Mouse (Mus musculus) lung, embryonic 14.5 days (tissue): Measurements from ENCODE around the gene Olfr625-ps1. TPM values are rescaled to one million over a fixed set of nuclear protein-coding genes. Genes with fewer than 3 reads are reported as not detected.
"Not testable (repeated sequence)": the region's sequence is repeated elsewhere in the genome, so short reads cannot be mapped to it uniquely, and the experiment has no call there.

Experiments used
- ATAC-seq: fragments of 200-750 bp; cut with Nextera tagmentation; 2 replicates; pipeline ENCODE4 v1.8.0; 2017; ENCODE audit warnings: mild to moderate bottlenecking, moderate TSS enrichment, moderate library complexity; ENCODE audit not compliant: insufficient read depth
- DNase-seq: peaks from one replicate; pipeline ENCODE4 v3.0.0-alpha.2; 2015
- H3K27ac ChIP-seq: fragments of 300-500 bp; sonication (generic); 2 replicates; pipeline ENCODE4 v1.5.1; 2014; ENCODE audit warnings: low read depth, mild to moderate bottlenecking, moderate library complexity
- H3K27me3 ChIP-seq: fragments of 300-500 bp; sonication (generic); 2 replicates; pipeline ENCODE4 v1.6.1; 2014; ENCODE audit warnings: low read length, control low read depth; ENCODE audit not compliant: insufficient read depth
- H3K36me3 ChIP-seq: fragments of 300-500 bp; sonication (generic); 2 replicates; pipeline ENCODE4 v1.6.1; 2014; ENCODE audit warnings: control low read depth; ENCODE audit not compliant: insufficient read depth
- H3K4me1 ChIP-seq: fragments of 300-500 bp; sonication (generic); 2 replicates; pipeline ENCODE4 v1.6.1; 2014; ENCODE audit warnings: antibody characterized with exemption, control low read depth; ENCODE audit not compliant: insufficient read depth
- H3K4me2 ChIP-seq: fragments of 300-500 bp; sonication (generic); 2 replicates; pipeline ENCODE4 v1.6.1; 2014; ENCODE audit warnings: mild to moderate bottlenecking
- H3K4me3 ChIP-seq: fragments of 300-500 bp; sonication (generic); 2 replicates; pipeline ENCODE4 v1.5.1; 2014; ENCODE audit warnings: low read depth, low read length
- H3K9ac ChIP-seq: fragments of 300-500 bp; sonication (generic); 2 replicates; pipeline ENCODE4 v1.6.1; 2014
- H3K9me3 ChIP-seq: fragments of 300-500 bp; sonication (generic); 2 replicates; pipeline ENCODE4 v1.6.1; 2016; ENCODE audit warnings: low read depth, low read length, control low read depth
- CTCF ChIP-seq: IDR thresholded peaks from 2 replicates; pipeline ENCODE4 v1.5.1; 2016; ENCODE audit warnings: antibody characterized with exemption, low read depth
- WGBS: fragments of 180-500 bp; shearing (Covaris S2); extraction: QIAGEN DNeasy Blood & Tissue Kit; methylation state at CpG from one replicate; pipeline ENCODE4 v1.1.7; 2014; 5-methylcytosine and 5-hydroxymethylcytosine counted together
- polyA plus RNA-seq: library from polyadenylated mRNA; unstranded; fragments of >200 nt; fragmentation: Nextera tagmentation; extraction: Ambion mirVana; gene quantifications from 2 replicates; pipeline ENCODE4 v1.2.1, GENCODE M21; 2014

Olfr625-ps1 gene
- polyA plus RNA-seq, 1 experiment from 2014 or later = not detected

GRCm38 (mm10) chr7:103714371-103714770 lies 31.9 kb downstream of the Olfr625-ps1 start, which contains the start of gene Olfr243:
Gene Olfr243 (plus strand): TSS chr7:103714671.
- H3K36me3 ChIP-seq = no peaks in the 10 kb centered on the region
- H3K9me3 ChIP-seq = no peaks in the 10 kb centered on the region
- no peak for TF ChIP-seq CTCF
- DNase-seq (no peak), ATAC-seq (no peak)
- no peak within 1 kb of the TSS for H3K4me3 ChIP-seq
- no peak within 1 kb of the TSS for H3K27ac ChIP-seq
- H3K27me3 ChIP-seq = no peaks in the 10 kb centered on the region
- H3K4me2 ChIP-seq = no peak within 1 kb of the TSS
- H3K4me1 ChIP-seq = no peaks in the 10 kb centered on the region
- no peak within 1 kb of the TSS for H3K9ac ChIP-seq

GRCm38 (mm10) chr7:103716398-103716797 lies 33.9 kb downstream of the Olfr625-ps1 start:
- 94% methylated on average over 1 of the region's 1 CpGs for WGBS
- not testable (repeated sequence) for H3K4me1 ChIP-seq, DNase-seq

DNA sequence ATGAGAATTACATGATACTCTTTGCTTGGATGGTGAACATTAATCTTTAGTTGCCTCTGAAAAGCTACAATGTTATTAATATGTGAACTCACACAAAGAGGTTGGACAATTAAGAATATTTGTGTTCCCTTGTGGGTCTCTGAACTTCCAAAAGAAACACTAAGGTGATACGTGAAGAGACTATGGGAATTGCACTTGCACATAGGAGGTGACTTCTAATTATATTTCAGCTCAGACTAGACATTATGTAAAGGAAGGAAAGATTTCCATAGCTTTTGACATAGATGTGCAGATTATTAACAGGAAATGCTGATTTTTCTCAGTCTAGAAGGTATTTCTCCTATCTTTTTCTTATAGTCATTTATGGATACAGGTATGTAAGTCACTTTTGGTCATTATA lies 47.6 kb downstream of the Olfr625-ps1 start, which contains the start of gene Olfr628:
Olfr628 (plus strand) TSS at position 301 of the 400 bp plus-strand sequence.
- Histone ChIP-seq H3K4me3 (no peak within 1 kb of the TSS), H3K27ac (no peak within 1 kb of the TSS), H3K36me3 (no peaks in the 10 kb centered on the region), H3K27me3 (no peaks in the 10 kb centered on the region), H3K4me2 (no peak within 1 kb of the TSS), H3K9ac (no peak within 1 kb of the TSS), H3K4me1 (no peaks in the 10 kb centered on the region), H3K9me3 (no peaks in the 10 kb centered on the region)
- no peak for TF ChIP-seq CTCF
- DNase-seq = no peak
- no peak for ATAC-seq
- WGBS = 86% methylated on average over 1 of the region's 1 CpGs

More at GRCm38 (mm10) chr7:103716398-103716797, 33.9 kb downstream of the Olfr625-ps1 start:
- not testable (repeated sequence) for H3K27ac ChIP-seq, H3K9ac ChIP-seq, H3K36me3 ChIP-seq, H3K4me3 ChIP-seq, H3K27me3 ChIP-seq, H3K9me3 ChIP-seq, H3K4me2 ChIP-seq, ATAC-seq

Other genes starting within 250 kb of the Olfr625-ps1 start
- not detected in 2 replicates for gene Olfr605, start 237.3 kb upstream of the Olfr625-ps1 start, polyA plus RNA-seq
- gene Olfr606, start 233.7 kb upstream of the Olfr625-ps1 start, polyA plus RNA-seq = not detected in 2 replicates
- not detected in 2 replicates for gene Olfr607, start 218.6 kb upstream of the Olfr625-ps1 start, polyA plus RNA-seq
- gene Olfr608, start 212.8 kb upstream of the Olfr625-ps1 start, polyA plus RNA-seq = not detected in 2 replicates
- not detected in 2 replicates for gene Olfr609, start 184.7 kb upstream of the Olfr625-ps1 start, polyA plus RNA-seq
- gene Olfr610, start 170.6 kb upstream of the Olfr625-ps1 start, polyA plus RNA-seq = not detected in 2 replicates
- not detected in 2 replicates for gene Olfr611, start 161.9 kb upstream of the Olfr625-ps1 start, polyA plus RNA-seq
- not detected in 2 replicates for gene Olfr612, start 140.0 kb upstream of the Olfr625-ps1 start, polyA plus RNA-seq
- gene Olfr613, start 134.6 kb upstream of the Olfr625-ps1 start, polyA plus RNA-seq = not detected in 2 replicates
- not detected in 2 replicates for gene Olfr615, start 126.6 kb upstream of the Olfr625-ps1 start, polyA plus RNA-seq
- gene Olfr616, start 113.6 kb upstream of the Olfr625-ps1 start, polyA plus RNA-seq = not detected in 2 replicates
- not detected in 2 replicates for gene Olfr617, start 109.7 kb upstream of the Olfr625-ps1 start, polyA plus RNA-seq
- not detected in 2 replicates for gene Olfr618, start 92.6 kb upstream of the Olfr625-ps1 start, polyA plus RNA-seq
- gene Olfr619, start 82.1 kb upstream of the Olfr625-ps1 start, polyA plus RNA-seq = not detected in 2 replicates
- gene Olfr620, start 70.2 kb upstream of the Olfr625-ps1 start, polyA plus RNA-seq = not detected in 2 replicates
- gene Olfr622, start 40.0 kb upstream of the Olfr625-ps1 start, polyA plus RNA-seq = not detected in 2 replicates
- gene Olfr623, start 19.0 kb upstream of the Olfr625-ps1 start, polyA plus RNA-seq = not detected in 2 replicates
- gene Olfr624, start 11.5 kb upstream of the Olfr625-ps1 start, polyA plus RNA-seq = 0.03 TPM in 1 of 2 replicates, not detected in the other
- gene Olfr243, start 32.0 kb downstream of the Olfr625-ps1 start, polyA plus RNA-seq = not detected in 2 replicates
- gene Olfr628, start 47.7 kb downstream of the Olfr625-ps1 start, polyA plus RNA-seq = not detected in 2 replicates
- gene Olfr629, start 62.2 kb downstream of the Olfr625-ps1 start, polyA plus RNA-seq = not detected in 2 replicates
- gene Olfr630, start 74.6 kb downstream of the Olfr625-ps1 start, polyA plus RNA-seq = not detected in 2 replicates
- gene Olfr69, start 88.9 kb downstream of the Olfr625-ps1 start, polyA plus RNA-seq = not detected in 2 replicates
- not detected in 2 replicates for gene Olfr68, start 97.0 kb downstream of the Olfr625-ps1 start, polyA plus RNA-seq
- not detected in 2 replicates for gene Olfr67, start 109.1 kb downstream of the Olfr625-ps1 start, polyA plus RNA-seq
- 3,031 and 3,067 TPM in 2 replicates for gene Hbb-bt, start 131.3 kb downstream of the Olfr625-ps1 start, polyA plus RNA-seq
- gene Hbb-bs, start 145.4 kb downstream of the Olfr625-ps1 start, polyA plus RNA-seq = 7,232 and 7,259 TPM in 2 replicates
- gene Hbb-bh2, start 157.8 kb downstream of the Olfr625-ps1 start, polyA plus RNA-seq = not detected in 2 replicates
- gene Hbb-bh1, start 160.4 kb downstream of the Olfr625-ps1 start, polyA plus RNA-seq = 9.2 and 18.0 TPM in 2 replicates
- gene Hbb-y, start 170.5 kb downstream of the Olfr625-ps1 start, polyA plus RNA-seq = 1,485 and 1,968 TPM in 2 replicates
- not detected in 2 replicates for gene Olfr66, start 203.5 kb downstream of the Olfr625-ps1 start, polyA plus RNA-seq
- not detected in 2 replicates for gene Olfr64, start 211.8 kb downstream of the Olfr625-ps1 start, polyA plus RNA-seq
- gene Olfr65, start 220.8 kb downstream of the Olfr625-ps1 start, polyA plus RNA-seq = not detected in 2 replicates
- not detected in 2 replicates for gene Olfr631, start 246.1 kb downstream of the Olfr625-ps1 start, polyA plus RNA-seq